Mouse (Mus musculus): ENCODE measurements around the gene Pigk.
"Not testable (repeated sequence)": the region's sequence is repeated elsewhere in the genome, so short reads cannot be mapped to it uniquely, and the experiment has no call there.

GRCm38 (mm10) chr3:152784353-152784752 is 70.5 kb downstream of the Pigk start:
- TF ChIP-seq ZC3H11A (IDR thresholded peaks at IDR 0.05; ENCODE audit: borderline replicate concordance, low read depth, low read length); MAFK (IDR thresholded peaks at IDR 0.05; ENCODE audit: insufficient read depth, low read depth, low read length); HCFC1 (IDR thresholded peaks at IDR 0.05; ENCODE audit: borderline replicate concordance, insufficient read depth, low read length); ZNF384 (IDR thresholded peaks at IDR 0.05; ENCODE audit: low read depth, low read length): not testable (repeated sequence)

All from ES-E14 (cell line).